Mouse (Mus musculus): ENCODE results near the gene Dusp28. TPM values are rescaled to one million over a fixed set of nuclear protein-coding genes. Genes with fewer than 3 reads are reported as not detected.

Gene Dusp28
- polyA plus RNA-seq, 1 experiment from 2014 or later: 9.9 TPM

DNA sequence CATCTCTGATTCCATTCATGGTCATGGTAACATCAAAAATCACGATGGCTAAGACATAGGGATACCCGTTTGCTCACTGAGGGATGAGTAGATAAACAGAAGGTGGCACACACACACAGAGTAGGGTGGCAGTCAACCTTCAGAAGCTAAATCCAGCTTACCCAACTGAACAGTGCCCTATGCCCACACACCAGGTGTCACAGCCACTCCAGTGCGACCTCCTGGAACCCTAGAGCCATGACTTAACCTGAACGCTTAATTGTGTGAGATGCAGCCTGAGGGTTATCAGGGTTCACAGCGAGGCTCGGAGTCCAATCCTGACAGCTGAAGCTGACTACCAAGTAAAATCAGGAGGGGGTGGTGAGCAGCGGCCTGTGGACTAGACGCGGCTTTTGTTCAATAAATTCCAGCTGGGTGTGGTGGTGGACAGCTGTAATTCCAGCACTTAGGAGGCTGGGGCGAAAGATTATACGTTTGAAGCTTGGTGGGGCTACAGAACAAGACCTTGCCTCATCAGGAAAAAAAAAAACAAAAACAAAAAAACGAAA, 29.3 kb upstream of the Dusp28 start:
- no peak overlapping the region for H3K27ac ChIP-seq (ENCODE audit: low read depth)
- no peak for ATAC-seq (replicated peaks; ENCODE audit: low FRiP score, low TSS enrichment, low read depth)

DNA sequence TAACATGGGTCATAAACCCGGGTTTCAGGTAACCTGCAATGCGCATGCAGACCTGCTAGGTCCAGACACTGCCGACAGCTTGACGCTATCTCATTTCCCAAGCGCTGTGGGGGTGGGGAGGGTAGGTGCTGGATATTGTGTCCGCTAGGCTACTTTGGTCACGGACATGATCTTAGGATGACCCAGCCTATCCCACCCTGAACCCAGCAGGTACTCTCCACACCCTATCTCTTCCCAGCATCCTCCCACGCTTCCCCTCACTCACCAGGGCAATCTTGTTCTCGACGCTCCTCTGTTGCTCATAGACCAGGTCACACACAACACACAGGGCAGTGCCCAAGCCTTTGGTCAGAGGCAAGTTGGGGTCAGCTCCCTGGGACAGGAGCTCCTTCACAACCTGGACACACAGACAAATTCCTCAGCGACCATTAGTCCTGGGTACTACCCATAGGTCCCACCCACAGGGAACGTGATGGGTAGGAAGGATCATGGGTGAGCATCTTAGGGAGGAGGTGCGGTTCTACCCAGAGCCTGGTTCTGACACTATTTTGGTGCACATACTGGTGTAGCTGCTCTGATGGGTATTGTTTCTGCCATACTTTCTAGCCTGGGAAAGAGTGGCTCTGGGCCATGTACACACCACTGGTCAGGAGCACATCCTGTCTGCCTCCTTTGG, 28.6 kb upstream of the Dusp28 start:
- no peaks in the 10 kb centered on the region for H3K36me3 ChIP-seq (ENCODE audit: control insufficient read depth, insufficient read depth, low read length)

More for the DNA sequence above, 29.3 kb upstream of the Dusp28 start:
- Histone ChIP-seq H3K4me1 (replicated peaks; ENCODE audit: control insufficient read depth, insufficient read depth, low read length) (no peaks in the 10 kb centered on the region), H3K9me3 (ENCODE audit: control insufficient read depth, low read length) (no peaks in the 10 kb centered on the region), H3K4me3 (ENCODE audit: low read depth, low read length) (no peak overlapping the region), H3K36me3 (ENCODE audit: control insufficient read depth, insufficient read depth, low read length) (no peaks in the 10 kb centered on the region), H3K27me3 (replicated peaks; ENCODE audit: control insufficient read depth, insufficient read depth, low read length) (no peaks in the 10 kb centered on the region), H3K9ac (ENCODE audit: low read length) (no peak overlapping the region), H3K4me2 (ENCODE audit: low read length) (no peak overlapping the region)
- WGBS: 68% methylated on average over 12 of the region's 12 CpGs
- DNase-seq (ENCODE audit: low spot score): no peak

GRCm38 (mm10) chr1:92879266-92879665, 27.5 kb upstream of the Dusp28 start:
- H3K4me2 ChIP-seq (ENCODE audit: low read length): no peak overlapping the region
- no peak for ATAC-seq (replicated peaks; ENCODE audit: low FRiP score, low TSS enrichment, low read depth)
- no peaks in the 10 kb centered on the region for H3K27me3 ChIP-seq (replicated peaks; ENCODE audit: control insufficient read depth, insufficient read depth, low read length)
- no peak overlapping the region for H3K4me3 ChIP-seq (ENCODE audit: low read depth, low read length)
- WGBS: 82% methylated on average over 12 of the region's 12 CpGs
- no peaks in the 10 kb centered on the region for H3K9me3 ChIP-seq (ENCODE audit: control insufficient read depth, low read length)
- no peak overlapping the region for H3K27ac ChIP-seq (ENCODE audit: low read depth)
- H3K9ac ChIP-seq (ENCODE audit: low read length): no peak overlapping the region
- H3K36me3 ChIP-seq (ENCODE audit: control insufficient read depth, insufficient read depth, low read length): no peaks in the 10 kb centered on the region
- H3K4me1 ChIP-seq (replicated peaks; ENCODE audit: control insufficient read depth, insufficient read depth, low read length): no peaks in the 10 kb centered on the region
- no peak for DNase-seq (ENCODE audit: low spot score)

More for the DNA sequence above, 28.6 kb upstream of the Dusp28 start:
- no peak overlapping the region for H3K4me2 ChIP-seq (ENCODE audit: low read length)
- no peak overlapping the region for H3K27ac ChIP-seq (ENCODE audit: low read depth)
- no peaks in the 10 kb centered on the region for H3K27me3 ChIP-seq (replicated peaks; ENCODE audit: control insufficient read depth, insufficient read depth, low read length)
- no peak for ATAC-seq (replicated peaks; ENCODE audit: low FRiP score, low TSS enrichment, low read depth)
- no peak overlapping the region for H3K9ac ChIP-seq (ENCODE audit: low read length)
- H3K9me3 ChIP-seq (ENCODE audit: control insufficient read depth, low read length): no peaks in the 10 kb centered on the region
- no peak for DNase-seq (ENCODE audit: low spot score)
- H3K4me1 ChIP-seq (replicated peaks; ENCODE audit: control insufficient read depth, insufficient read depth, low read length): no peaks in the 10 kb centered on the region
- no peak overlapping the region for H3K4me3 ChIP-seq (ENCODE audit: low read depth, low read length)
- 79% methylated on average over 13 of the region's 13 CpGs for WGBS

DNA sequence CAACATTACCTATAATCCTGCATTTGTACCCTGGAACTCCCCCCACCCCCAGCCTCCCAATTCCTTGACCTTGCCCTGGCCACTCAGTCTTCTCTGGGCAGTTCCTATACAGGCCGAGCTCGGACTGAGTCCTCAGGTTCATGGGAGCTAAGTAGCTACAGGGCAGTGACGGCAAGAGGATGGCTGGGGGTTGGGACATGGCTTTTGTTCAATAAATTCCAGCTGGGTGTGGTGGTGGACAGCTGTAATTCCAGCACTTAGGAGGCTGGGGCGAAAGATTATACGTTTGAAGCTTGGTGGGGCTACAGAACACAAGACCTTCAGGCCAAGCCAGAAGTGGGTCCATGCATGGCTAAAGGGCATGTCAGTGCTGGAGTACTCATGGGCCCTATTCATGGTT, 26.7 kb upstream of the Dusp28 start:
- ATAC-seq (replicated peaks; ENCODE audit: low FRiP score, low TSS enrichment, low read depth) (no peak), DNase-seq (ENCODE audit: low spot score) (no peak)
- Histone ChIP-seq H3K4me3 (ENCODE audit: low read depth, low read length) (no peak overlapping the region), H3K4me2 (ENCODE audit: low read length) (no peak overlapping the region), H3K9me3 (ENCODE audit: control insufficient read depth, low read length) (no peaks in the 10 kb centered on the region), H3K27ac (ENCODE audit: low read depth) (no peak overlapping the region), H3K36me3 (ENCODE audit: control insufficient read depth, insufficient read depth, low read length) (no peaks in the 10 kb centered on the region), H3K4me1 (replicated peaks; ENCODE audit: control insufficient read depth, insufficient read depth, low read length) (no peaks in the 10 kb centered on the region), H3K27me3 (replicated peaks; ENCODE audit: control insufficient read depth, insufficient read depth, low read length) (no peaks in the 10 kb centered on the region), H3K9ac (ENCODE audit: low read length) (no peak overlapping the region)
- 73% methylated on average over 5 of the region's 5 CpGs for WGBS

DNA sequence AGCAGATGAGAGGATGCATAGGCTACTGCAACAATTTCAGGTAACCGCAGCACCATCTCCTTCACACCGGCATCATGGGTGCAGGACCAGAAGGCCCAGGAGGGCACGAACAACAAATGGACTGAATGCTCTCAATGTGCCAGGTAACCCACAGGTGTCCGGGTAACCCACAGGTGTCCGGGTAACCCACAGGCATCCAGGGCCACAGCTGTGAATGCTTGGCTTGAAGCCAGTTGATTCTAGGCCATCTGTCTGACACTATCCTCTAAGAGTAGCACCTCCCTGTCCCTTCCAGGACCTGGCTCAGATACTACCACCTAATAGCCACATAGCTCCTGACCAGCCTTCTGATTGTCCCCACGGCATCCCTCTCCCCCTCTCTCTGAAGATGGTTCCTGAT, 24.8 kb upstream of the Dusp28 start:
- H3K27me3 ChIP-seq (replicated peaks; ENCODE audit: control insufficient read depth, insufficient read depth, low read length): no peaks in the 10 kb centered on the region
- 85% methylated on average over 6 of the region's 6 CpGs for WGBS

GRCm38 (mm10) chr1:92888901-92889655, 17.7 kb upstream of the Dusp28 start:
- Histone ChIP-seq H3K27me3 (replicated peaks; ENCODE audit: control insufficient read depth, insufficient read depth, low read length) (no peaks in the 10 kb centered on the region), H3K4me2 (ENCODE audit: low read length) (no peak overlapping the region), H3K36me3 (ENCODE audit: control insufficient read depth, insufficient read depth, low read length) (no peaks in the 10 kb centered on the region), H3K9me3 (ENCODE audit: control insufficient read depth, low read length) (no peaks in the 10 kb centered on the region), H3K27ac (ENCODE audit: low read depth) (no peak overlapping the region), H3K4me3 (ENCODE audit: low read depth, low read length) (no peak overlapping the region), H3K9ac (ENCODE audit: low read length) (no peak overlapping the region), H3K4me1 (replicated peaks; ENCODE audit: control insufficient read depth, insufficient read depth, low read length) (no peaks in the 10 kb centered on the region)
- ATAC-seq (replicated peaks; ENCODE audit: low FRiP score, low TSS enrichment, low read depth) (no peak), DNase-seq (ENCODE audit: low spot score) (no peak)
- 73% methylated on average over 7 of the region's 7 CpGs for WGBS

More for the DNA sequence above, 24.8 kb upstream of the Dusp28 start:
- no peak overlapping the region for H3K27ac ChIP-seq (ENCODE audit: low read depth)
- no peaks in the 10 kb centered on the region for H3K4me1 ChIP-seq (replicated peaks; ENCODE audit: control insufficient read depth, insufficient read depth, low read length)
- H3K9ac ChIP-seq (ENCODE audit: low read length): no peak overlapping the region
- H3K9me3 ChIP-seq (ENCODE audit: control insufficient read depth, low read length): no peaks in the 10 kb centered on the region
- no peak overlapping the region for H3K4me2 ChIP-seq (ENCODE audit: low read length)
- no peaks in the 10 kb centered on the region for H3K36me3 ChIP-seq (ENCODE audit: control insufficient read depth, insufficient read depth, low read length)
- ATAC-seq (replicated peaks; ENCODE audit: low FRiP score, low TSS enrichment, low read depth) (no peak), DNase-seq (ENCODE audit: low spot score) (no peak)
- H3K4me3 ChIP-seq (ENCODE audit: low read depth, low read length): no peak overlapping the region

- no peaks in the 10 kb centered on the region for H3K9me3 ChIP-seq (ENCODE audit: control insufficient read depth, low read length)
- no peak overlapping the region for H3K9ac ChIP-seq (ENCODE audit: low read length)
- no peak overlapping the region for H3K4me2 ChIP-seq (ENCODE audit: low read length)
- no peak overlapping the region for H3K27ac ChIP-seq (ENCODE audit: low read depth)
- 59% methylated on average over 3 of the region's 3 CpGs for WGBS
- H3K4me1 ChIP-seq (replicated peaks; ENCODE audit: control insufficient read depth, insufficient read depth, low read length): no peaks in the 10 kb centered on the region
- H3K27me3 ChIP-seq (replicated peaks; ENCODE audit: control insufficient read depth, insufficient read depth, low read length): no peaks in the 10 kb centered on the region
- no peak overlapping the region for H3K4me3 ChIP-seq (ENCODE audit: low read depth, low read length)
- DNase-seq (ENCODE audit: low spot score) (no peak), ATAC-seq (replicated peaks; ENCODE audit: low FRiP score, low TSS enrichment, low read depth) (no peak)
- H3K36me3 ChIP-seq (ENCODE audit: control insufficient read depth, insufficient read depth, low read length): no peaks in the 10 kb centered on the region
These were observed 14.0 kb upstream of the Dusp28 start for GRCm38 (mm10) chr1:92892791-92893190.

DNA sequence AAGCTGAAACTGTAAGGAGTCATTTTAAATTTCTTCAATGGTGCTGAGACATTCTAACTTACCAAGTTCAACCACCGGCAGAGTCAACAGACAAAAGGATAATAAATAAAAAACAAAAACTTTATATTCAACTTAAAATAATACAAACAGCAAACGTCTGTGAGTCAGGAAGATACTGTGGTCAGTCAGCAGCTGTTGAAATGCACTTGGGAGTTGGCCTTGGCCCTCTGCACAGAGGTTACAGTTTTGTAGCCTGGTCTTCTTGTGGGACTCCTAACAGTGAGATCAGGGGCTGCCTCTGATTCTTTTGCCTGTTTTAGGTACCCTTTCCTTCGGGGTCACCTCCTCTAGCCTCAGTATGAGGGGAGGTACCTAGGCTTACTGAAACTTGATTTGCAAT, 12.9 kb upstream of the Dusp28 start:
- Histone ChIP-seq H3K4me2 (ENCODE audit: low read length) (no peak overlapping the region), H3K27me3 (replicated peaks; ENCODE audit: control insufficient read depth, insufficient read depth, low read length) (no peaks in the 10 kb centered on the region), H3K27ac (ENCODE audit: low read depth) (no peak overlapping the region), H3K9me3 (ENCODE audit: control insufficient read depth, low read length) (no peaks in the 10 kb centered on the region), H3K4me3 (ENCODE audit: low read depth, low read length) (no peak overlapping the region), H3K36me3 (ENCODE audit: control insufficient read depth, insufficient read depth, low read length) (no peaks in the 10 kb centered on the region), H3K9ac (ENCODE audit: low read length) (no peak overlapping the region), H3K4me1 (replicated peaks; ENCODE audit: control insufficient read depth, insufficient read depth, low read length) (no peaks in the 10 kb centered on the region)
- no peak for ATAC-seq (replicated peaks; ENCODE audit: low FRiP score, low TSS enrichment, low read depth)
- WGBS: 63% methylated on average over 3 of the region's 3 CpGs
- no peak for DNase-seq (ENCODE audit: low spot score)

All from intestine, embryonic 14.5 days (tissue).